Mouse (Mus musculus): Measurements from ENCODE around the gene Ccdc28a.

- TF ChIP-seq CTCF (conservative IDR thresholded peaks at IDR 0.05; ENCODE audit: insufficient read depth, insufficient read length, low read depth, low read length) (no peak), POLR2A (IDR thresholded peaks at IDR 0.05; ENCODE audit: low read depth, low read length) (no peak)
These were observed 40.1 kb downstream of the Ccdc28a start for GRCm38 (mm10) chr10:18194737-18195141.

Measured in kidney, adult 2 months (tissue).